Mouse (Mus musculus): ENCODE measurements at regions not wholly inside any gene's neighbourhood (a gene's known extent, or its start where the extent isn't known, plus 50 kb on each side); places are given as distances from the start of the nearest gene placed in this dataset.

GRCm38 (mm10) chr4:45631276-45632045 lies 99.2 kb upstream of the Shb start:
- TF ChIP-seq CTCF (IDR thresholded peaks at IDR 0.05; ENCODE audit: extremely low read depth, insufficient read depth, low read length) = no peak
- no peak for TF ChIP-seq POLR2A (IDR thresholded peaks at IDR 0.05; ENCODE audit: extremely low read depth, insufficient read depth, low read length)
